Mouse (Mus musculus) cerebellum, adult 9-10 months (tissue): Measurements from ENCODE around the gene Ccdc180.

ENCODE experiments used
- DNase-seq: peaks from one replicate; pipeline ENCODE4 v3.0.0; 2022

Gene Ccdc180

DNA sequence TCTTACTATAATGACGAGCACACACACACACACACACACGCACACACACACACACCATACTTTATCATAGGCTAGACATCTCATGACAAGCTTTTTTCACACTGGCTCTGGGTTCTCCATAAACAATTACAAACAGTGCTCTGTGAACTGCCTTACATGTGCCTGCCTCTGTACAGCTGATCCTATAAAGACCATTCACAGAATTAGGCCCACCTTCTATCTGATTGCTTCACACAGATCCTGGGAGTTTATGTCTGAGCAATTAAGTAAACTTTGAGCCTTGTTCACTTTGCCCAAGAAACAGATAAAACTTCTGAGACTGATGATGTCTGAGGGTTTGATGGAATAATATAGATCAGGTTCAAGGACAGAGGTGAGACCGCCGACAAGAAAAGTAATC, 21.8 kb downstream of the Ccdc180 start:
- no peak for DNase-seq

- no peak for DNase-seq
Observed at GRCm38 (mm10) chr4:45917091-45917490, 27.0 kb downstream of the Ccdc180 start.

GRCm38 (mm10) chr4:45921663-45922435, 31.7 kb downstream of the Ccdc180 start:
- no peak for DNase-seq

DNA sequence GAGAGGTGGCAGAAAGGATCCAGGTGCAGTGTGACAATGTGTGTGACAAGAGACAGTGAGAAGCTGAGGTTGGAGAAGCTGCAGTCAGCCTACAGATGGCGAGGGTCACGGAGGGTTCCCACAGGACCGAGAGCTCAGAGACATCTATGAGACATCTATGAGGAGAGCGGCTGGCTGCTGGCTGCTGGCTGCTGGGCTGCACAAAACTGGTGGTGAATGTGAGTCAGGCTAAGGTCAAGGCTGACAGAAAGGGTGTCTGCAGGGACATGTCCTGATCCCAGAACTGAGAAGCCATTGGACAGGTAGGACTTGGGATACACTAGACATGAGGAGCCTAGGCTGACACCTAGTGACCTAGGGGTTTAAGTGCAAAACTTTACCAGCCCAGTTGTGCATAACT, 33.9 kb downstream of the Ccdc180 start:
- no peak for DNase-seq

DNA sequence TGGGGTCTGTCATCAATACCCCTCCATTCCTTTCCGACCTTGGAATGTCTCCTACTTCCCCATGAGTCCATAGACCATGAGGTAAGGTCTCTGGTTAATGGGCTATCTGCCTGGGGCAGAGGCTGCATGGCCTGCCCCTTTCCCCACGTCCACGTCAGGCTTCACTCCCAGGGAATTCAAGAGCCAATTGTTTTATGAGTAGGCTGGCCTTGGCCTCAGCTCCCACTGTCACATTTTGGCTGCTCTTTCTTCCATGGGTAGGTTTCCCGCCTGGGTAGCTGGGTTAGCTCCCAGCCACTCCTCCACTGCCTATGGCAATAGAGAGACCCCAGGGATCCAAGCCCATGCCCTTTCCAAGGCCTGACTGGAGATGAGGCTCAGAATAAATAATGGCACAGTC, 38.5 kb downstream of the Ccdc180 start:
- no peak for DNase-seq

- DNase-seq, result peak; percentile 9
Observed at GRCm38 (mm10) chr4:45941628-45942044, 51.5 kb downstream of the Ccdc180 start.

DNA sequence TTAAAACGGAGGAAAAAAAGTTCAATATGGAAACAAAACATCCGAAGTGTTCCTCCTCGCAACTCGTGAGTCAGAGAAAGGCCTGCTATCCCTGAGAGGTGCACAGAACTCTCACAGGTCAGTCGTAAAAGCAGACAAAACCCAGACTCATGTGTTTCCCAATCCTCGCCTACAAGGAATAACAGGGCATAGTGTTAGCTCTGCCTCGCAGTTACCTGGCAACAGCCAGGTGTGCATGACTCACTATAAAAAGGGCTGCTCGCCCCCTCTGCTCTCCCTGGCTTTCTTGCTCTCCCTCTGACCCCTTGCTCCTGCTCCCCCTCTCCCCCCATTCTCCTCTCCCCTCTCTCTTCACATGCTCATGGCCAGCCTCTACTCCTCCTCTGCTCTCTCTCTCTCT, 57.6 kb downstream of the Ccdc180 start:
- DNase-seq, result no peak

DNA sequence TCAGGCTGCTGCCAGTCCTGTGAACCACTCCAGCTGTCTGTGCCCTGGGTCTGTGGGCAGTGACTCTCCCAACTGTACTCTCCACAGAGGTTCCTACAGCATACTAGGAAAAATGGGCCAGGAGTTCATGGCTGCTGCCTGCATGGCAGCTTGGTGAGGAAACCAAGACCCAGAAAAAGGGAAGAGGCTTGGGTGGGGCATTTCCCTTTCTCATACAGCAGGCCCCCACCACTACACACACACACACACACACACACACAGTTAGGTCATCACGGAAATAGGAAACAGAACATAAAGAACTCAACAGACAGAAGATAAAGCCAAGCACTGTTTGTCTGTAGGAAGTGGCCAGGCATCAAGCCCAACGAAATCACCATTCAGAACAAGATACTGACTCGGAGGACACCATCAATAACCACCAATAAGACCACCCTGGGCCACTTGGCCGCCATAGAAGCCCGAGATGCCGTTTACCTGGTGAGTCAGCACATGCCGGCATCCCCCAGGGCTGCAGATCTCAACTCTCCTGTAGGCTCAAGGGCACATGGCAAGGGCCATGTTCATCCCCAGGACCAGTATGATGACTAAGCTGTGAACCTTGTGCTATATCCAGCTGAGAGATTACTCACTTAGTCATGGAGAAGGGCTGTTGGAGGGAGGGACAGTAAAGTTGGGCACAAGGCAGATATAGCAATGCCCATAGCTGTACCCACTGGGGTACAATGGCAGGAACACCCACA, 59.2 kb downstream of the Ccdc180 start:
- no peak for DNase-seq

DNA sequence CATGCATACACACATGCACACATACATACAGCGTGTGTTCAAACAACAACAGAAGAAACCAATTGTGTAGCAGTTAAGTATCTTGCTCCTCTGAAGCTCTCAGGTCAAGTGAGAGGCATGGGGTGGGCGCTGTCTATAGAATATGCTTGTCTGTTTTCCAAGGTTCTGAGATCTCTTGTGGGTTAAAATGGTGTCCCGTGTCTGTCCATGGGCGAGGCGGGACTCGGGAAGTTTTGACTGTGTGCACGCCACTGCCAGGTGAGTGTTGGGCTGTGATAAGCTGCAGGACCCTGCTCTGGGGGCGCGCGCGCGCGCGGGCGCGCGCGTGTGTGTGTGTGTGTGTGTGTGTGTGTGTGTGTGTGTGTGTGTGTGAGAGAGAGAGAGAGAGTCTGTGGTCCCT, 61.7 kb downstream of the Ccdc180 start:
- DNase-seq, result no peak

DNA sequence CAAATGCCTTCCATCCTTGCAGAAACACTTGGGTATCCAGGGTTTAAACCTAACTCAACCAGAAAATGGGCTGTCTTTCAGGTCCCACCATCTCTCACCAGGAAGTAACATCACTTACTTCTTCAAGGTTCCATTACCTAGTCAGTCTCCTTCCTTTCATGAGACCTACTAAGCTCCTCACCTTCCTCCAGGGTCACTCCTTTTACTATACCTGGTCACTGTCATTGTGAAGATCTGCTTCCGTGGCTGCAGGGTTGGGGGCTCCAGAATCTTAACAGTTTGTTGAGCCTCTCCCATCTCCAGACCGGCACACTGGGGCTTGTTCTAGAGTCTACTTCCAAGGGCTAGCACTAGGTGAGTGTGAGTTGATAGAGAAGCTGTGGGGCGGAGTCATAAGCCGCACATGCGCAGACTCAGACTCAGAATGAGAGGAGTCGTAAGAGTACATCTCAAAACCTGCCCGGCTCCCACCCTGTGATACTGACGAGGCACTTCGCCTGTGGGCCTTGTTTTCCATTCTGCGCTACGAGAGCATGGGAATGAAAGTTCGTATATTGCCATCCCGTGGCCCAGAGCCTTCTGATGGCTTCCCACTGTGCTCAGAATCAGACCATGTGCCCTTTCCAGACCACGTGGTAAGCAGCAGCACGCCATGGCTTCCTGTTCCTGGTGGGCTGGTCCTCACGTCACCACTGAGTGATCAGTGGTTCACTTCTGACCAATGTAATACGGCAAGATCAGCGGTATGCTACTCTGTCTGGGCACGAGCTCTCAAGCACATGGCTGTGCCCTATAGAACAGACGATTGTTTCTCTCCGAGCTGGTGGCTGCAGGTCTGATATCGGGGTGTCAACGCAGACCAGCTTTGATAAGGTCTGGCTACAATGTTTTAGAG, 63.2 kb downstream of the Ccdc180 start:
- DNase-seq, result no peak

- DNase-seq, result no peak
Observed at GRCm38 (mm10) chr4:45955235-45955634, 65.1 kb downstream of the Ccdc180 start.

GRCm38 (mm10) chr4:45956131-45956530, 66.0 kb downstream of the Ccdc180 start:
- no peak for DNase-seq

- DNase-seq, result no peak
Observed at GRCm38 (mm10) chr4:45956706-45957105, 66.6 kb downstream of the Ccdc180 start.

DNA sequence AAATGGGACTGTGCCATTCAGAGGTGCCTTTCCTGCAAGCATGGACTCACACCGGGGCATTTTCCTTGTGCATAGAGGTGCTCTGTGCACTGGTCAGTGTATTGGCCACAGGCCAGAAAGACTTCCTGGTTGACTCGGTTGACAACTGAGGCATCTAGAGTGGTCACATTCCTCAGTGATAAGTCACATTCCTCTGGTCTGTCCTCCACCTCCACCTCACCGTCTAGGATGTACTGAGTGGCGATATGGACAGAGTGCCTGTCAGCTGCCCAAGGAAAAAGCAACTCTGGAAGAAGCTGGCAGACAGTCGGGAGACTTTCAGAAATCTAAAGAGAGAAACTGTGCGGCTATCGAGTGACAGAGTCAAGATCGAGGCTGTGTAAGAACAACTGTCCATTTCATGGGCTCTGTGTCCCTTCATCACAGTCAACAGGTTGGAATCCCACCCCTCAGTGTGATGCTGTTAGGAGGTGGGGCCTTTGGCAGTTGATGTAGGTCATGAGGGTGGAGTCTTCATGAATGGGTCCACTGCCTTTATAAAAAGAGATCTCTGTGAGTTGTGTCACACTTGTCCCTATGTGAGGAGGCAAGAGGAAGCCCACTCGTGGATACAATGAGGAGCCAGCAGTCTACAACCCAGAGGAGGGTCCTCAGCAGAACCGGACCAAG, 74.8 kb downstream of the Ccdc180 start, which contains the start of gene Tdrd7:
Gene Tdrd7, plus strand, starts transcription at position 564 of the 669 bp plus-strand sequence.
- DNase-seq, result no peak

- DNase-seq, result no peak
Observed at GRCm38 (mm10) chr4:45965737-45966447, 75.8 kb downstream of the Ccdc180 start.

- DNase-seq, result no peak
Observed at GRCm38 (mm10) chr4:45966716-45967115, 76.6 kb downstream of the Ccdc180 start.

GRCm38 (mm10) chr4:45967479-45968341, 77.6 kb downstream of the Ccdc180 start:
- no peak for DNase-seq

DNA sequence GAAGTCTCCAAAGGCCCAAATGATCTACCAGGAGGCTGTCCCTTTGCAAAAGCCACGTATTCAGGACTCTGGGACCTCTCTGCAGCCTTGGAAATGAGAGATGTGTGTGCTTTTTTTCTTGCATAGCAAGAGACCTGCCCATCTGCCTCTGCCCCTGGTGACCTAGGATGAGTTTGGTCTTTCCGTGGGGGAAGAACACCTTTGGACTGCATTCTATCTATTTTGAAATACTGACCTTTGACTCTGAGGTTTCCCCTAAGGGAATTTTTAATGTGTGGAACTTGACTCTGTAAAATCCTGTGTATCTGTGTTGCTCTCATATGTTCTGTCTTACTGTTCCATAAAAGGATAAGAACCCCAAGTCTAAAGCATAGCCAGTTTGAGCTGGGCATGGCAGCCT, 78.9 kb downstream of the Ccdc180 start:
- DNase-seq, result no peak

GRCm38 (mm10) chr4:45970048-45970560, 80.0 kb downstream of the Ccdc180 start:
- no peak for DNase-seq

DNA sequence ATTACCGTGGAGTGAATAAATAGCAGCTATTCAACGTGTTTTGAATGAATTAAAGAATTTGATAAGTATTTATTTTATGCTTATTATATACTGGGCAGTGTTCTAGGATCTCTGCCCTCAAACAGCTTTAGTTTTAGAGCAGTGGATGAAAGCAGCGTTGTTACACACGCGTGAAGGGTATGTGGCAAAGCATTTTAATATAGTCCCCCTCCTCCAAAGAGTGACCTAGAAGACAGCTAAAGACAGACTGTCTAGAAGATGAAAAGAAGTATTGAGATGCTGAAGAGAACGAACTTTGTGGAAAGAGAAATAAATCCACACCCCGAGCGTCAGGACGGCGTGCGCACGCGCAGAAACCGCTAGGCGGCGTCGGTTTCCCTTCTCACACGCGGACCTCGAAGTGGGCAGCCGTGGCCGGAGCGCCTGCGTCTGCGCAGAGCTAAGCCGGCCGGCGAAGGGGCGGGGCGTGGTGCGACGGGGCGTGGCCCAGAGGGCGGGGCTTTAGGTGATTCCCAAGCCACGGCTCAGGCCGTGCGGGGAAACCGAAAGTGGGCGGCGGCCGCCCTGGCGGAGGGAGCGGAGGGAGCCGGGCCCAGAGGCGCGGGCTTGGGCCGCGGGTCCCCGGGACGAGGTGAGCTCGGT, 81.8 kb downstream of the Ccdc180 start:
- DNase-seq, result peak; percentile 97
